28 mouse cellular contexts compared by ENCODE assay signal in the genomic region with DNA sequence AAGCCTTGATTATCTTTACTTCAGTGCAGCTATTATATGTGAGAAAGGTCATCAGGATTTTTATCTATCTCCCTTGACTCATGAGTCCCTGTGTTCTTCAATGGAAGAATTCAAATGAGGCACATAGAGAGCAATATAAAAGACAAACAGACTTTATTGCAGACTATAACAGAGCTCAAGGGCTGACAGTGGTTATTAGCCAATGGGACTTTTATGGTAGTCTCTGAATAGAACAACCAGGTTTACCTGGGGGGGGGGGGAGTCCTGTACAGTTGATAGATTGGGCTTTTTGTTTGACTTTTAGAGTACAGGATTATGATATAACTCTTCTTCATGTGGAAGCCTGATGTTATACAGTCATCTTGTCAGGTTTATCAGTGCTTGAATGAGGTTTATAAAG. TPM values are rescaled to one million over a fixed set of nuclear protein-coding genes. Genes with fewer than 3 reads are reported as not detected.
"Had no signal": no experiment of that assay in that cellular context is flagged by ENCODE, and none has a peak within 500 bp of the region (broad histone marks: within the 10 kb centered on the region; RNA-seq: fewer than 3 reads in every experiment).

No protein-coding gene starts in this region.

- H3K36me3 ChIP-seq: embryonic facial prominence, embryonic 10.5 days; embryonic facial prominence, embryonic 12.5 days; embryonic facial prominence, embryonic 13.5 days; embryonic facial prominence, embryonic 15.5 days; forebrain, embryonic 10.5 days; forebrain, embryonic 12.5 days; forebrain, embryonic 15.5 days had no signal

- ATAC-seq: forebrain, embryonic 13.5 days; forebrain, embryonic 14.5 days; forebrain, embryonic 15.5 days; forebrain, embryonic 16.5 days; forebrain, postnatal 0 days had no signal

- H3K9me3 ChIP-seq: embryonic facial prominence, embryonic 10.5 days; embryonic facial prominence, embryonic 12.5 days; embryonic facial prominence, embryonic 13.5 days; embryonic facial prominence, embryonic 15.5 days; forebrain, embryonic 10.5 days; forebrain, embryonic 12.5 days; forebrain, embryonic 13.5 days; forebrain, embryonic 15.5 days had no signal

- H3K27ac ChIP-seq: embryonic facial prominence, embryonic 10.5 days; embryonic facial prominence, embryonic 12.5 days; embryonic facial prominence, embryonic 13.5 days; embryonic facial prominence, embryonic 15.5 days; forebrain, embryonic 10.5 days; forebrain, embryonic 12.5 days; forebrain, embryonic 13.5 days; forebrain, embryonic 15.5 days; gastrocnemius, adult 2 months had no signal

- H3K4me2 ChIP-seq: embryonic facial prominence, embryonic 12.5 days; embryonic facial prominence, embryonic 13.5 days; embryonic facial prominence, embryonic 15.5 days; forebrain, embryonic 12.5 days; forebrain, embryonic 13.5 days; forebrain, embryonic 15.5 days had no signal

- H3K4me3 ChIP-seq: embryonic facial prominence, embryonic 10.5 days; embryonic facial prominence, embryonic 12.5 days; embryonic facial prominence, embryonic 13.5 days; embryonic facial prominence, embryonic 15.5 days; erythroblast, embryonic 14.5 days; forebrain, embryonic 10.5 days; forebrain, embryonic 12.5 days; forebrain, embryonic 13.5 days; forebrain, embryonic 15.5 days; gastrocnemius, adult 2 months had no signal

- DNase-seq: cerebellum, adult 18-20 months; cerebellum, adult 2 months; cerebellum, adult 8-10 months; cerebellum, adult 9-10 months; cerebellum, adult 9-11 months; cerebellum, postnatal 10 days; cerebellum, postnatal 14 days; cerebellum, postnatal 25 days; cerebellum, postnatal 36 days; embryo, embryonic 11 days; forebrain, postnatal 0 days; gastrocnemius, adult 2 months; gastrocnemius, postnatal 10 days; gastrocnemius, postnatal 14 days; gastrocnemius, postnatal 25 days; gastrocnemius, postnatal 36 days; heart, adult 11 months had no signal

- H3K4me1 ChIP-seq: embryonic facial prominence, embryonic 10.5 days; embryonic facial prominence, embryonic 12.5 days; embryonic facial prominence, embryonic 13.5 days; embryonic facial prominence, embryonic 15.5 days; forebrain, embryonic 10.5 days; forebrain, embryonic 12.5 days; forebrain, embryonic 13.5 days; forebrain, embryonic 15.5 days had no signal

- H3K9ac ChIP-seq: embryonic facial prominence, embryonic 12.5 days; embryonic facial prominence, embryonic 13.5 days; embryonic facial prominence, embryonic 15.5 days; forebrain, embryonic 12.5 days; forebrain, embryonic 13.5 days; forebrain, embryonic 15.5 days; forebrain, postnatal 0 days had no signal

- H3K27me3 ChIP-seq: embryonic facial prominence, embryonic 12.5 days; embryonic facial prominence, embryonic 13.5 days; embryonic facial prominence, embryonic 15.5 days; forebrain, embryonic 12.5 days; forebrain, embryonic 13.5 days; forebrain, embryonic 15.5 days had no signal

RNA-seq across cellular contexts. Expression of a gene that starts 11.1 kb away (rescaled TPM):
- polyA plus RNA-seq: erythroblast, embryonic 14.5 days had no signal
